Mouse (Mus musculus): ENCODE results near the gene Hoxa6. TPM values are rescaled to one million over a fixed set of nuclear protein-coding genes. Genes with fewer than 3 reads are reported as not detected.

Hoxa6 gene
- polyA plus RNA-seq, 1 experiment, result not detected

GRCm38 (mm10) chr6:52190410-52190809 lies 18.1 kb downstream of the Hoxa6 start:
- TF ChIP-seq POLR2A (IDR thresholded peaks at IDR 0.05; ENCODE audit: borderline replicate concordance, low read depth, low read length), result no peak
- TF ChIP-seq CTCF (IDR thresholded peaks at IDR 0.05; ENCODE audit: low read depth, low read length), result no peak
- H3K4me1 ChIP-seq (ENCODE audit: control insufficient read depth, insufficient read depth, low read length), result peaks cover 5% of the 10 kb centered on the region
- H3K27ac ChIP-seq (ENCODE audit: insufficient read depth, low read depth, low read length), result no peak overlapping the region
- H3K4me3 ChIP-seq (ENCODE audit: insufficient read depth, low read length), result no peak overlapping the region

- Histone ChIP-seq H3K4me1 (ENCODE audit: control insufficient read depth, insufficient read depth, low read length) (peaks cover 5% of the 10 kb centered on the region), H3K27ac (ENCODE audit: insufficient read depth, low read depth, low read length) (no peak overlapping the region), H3K4me3 (ENCODE audit: insufficient read depth, low read length) (no peak overlapping the region)
- TF ChIP-seq POLR2A (IDR thresholded peaks at IDR 0.05; ENCODE audit: borderline replicate concordance, low read depth, low read length) (no peak), CTCF (IDR thresholded peaks at IDR 0.05; ENCODE audit: low read depth, low read length) (no peak)
These were observed 18.6 kb downstream of the Hoxa6 start for GRCm38 (mm10) chr6:52189909-52190308.

GRCm38 (mm10) chr6:52189172-52189591 lies 19.3 kb downstream of the Hoxa6 start:
- no peak overlapping the region for H3K4me3 ChIP-seq (ENCODE audit: insufficient read depth, low read length)
- no peak for TF ChIP-seq CTCF (IDR thresholded peaks at IDR 0.05; ENCODE audit: low read depth, low read length)
- peaks cover 5% of the 10 kb centered on the region for H3K4me1 ChIP-seq (ENCODE audit: control insufficient read depth, insufficient read depth, low read length)
- no peak overlapping the region for H3K27ac ChIP-seq (ENCODE audit: insufficient read depth, low read depth, low read length)

DNA sequence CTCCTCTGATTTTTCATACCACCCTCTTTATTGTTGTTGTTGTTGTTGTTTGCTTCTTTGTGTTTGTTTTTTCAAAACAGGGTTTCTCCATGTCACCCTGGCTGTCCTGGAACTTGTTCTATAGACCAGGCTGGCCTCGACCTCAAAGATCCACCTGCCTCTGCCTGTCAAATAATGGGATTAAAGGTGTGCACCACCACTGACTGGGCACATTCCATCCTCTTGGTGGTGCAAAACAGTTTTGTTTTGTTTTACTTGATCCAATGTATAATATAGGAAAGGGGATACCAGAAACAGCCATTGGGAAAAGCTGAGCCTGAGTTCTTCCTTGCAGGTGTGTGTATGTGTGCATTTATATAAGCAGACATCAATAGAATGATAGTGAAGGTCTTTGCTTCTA lies 22.0 kb downstream of the Hoxa6 start:
- TF ChIP-seq POLR2A (IDR thresholded peaks at IDR 0.05; ENCODE audit: borderline replicate concordance, low read depth, low read length) (no peak), CTCF (IDR thresholded peaks at IDR 0.05; ENCODE audit: low read depth, low read length) (no peak)
- H3K4me3 ChIP-seq (ENCODE audit: insufficient read depth, low read length), result no peak overlapping the region
- no peaks in the 10 kb centered on the region for H3K4me1 ChIP-seq (ENCODE audit: control insufficient read depth, insufficient read depth, low read length)
- no peak overlapping the region for H3K27ac ChIP-seq (ENCODE audit: insufficient read depth, low read depth, low read length)

- TF ChIP-seq POLR2A (IDR thresholded peaks at IDR 0.05; ENCODE audit: borderline replicate concordance, low read depth, low read length), result no peak
- TF ChIP-seq CTCF (IDR thresholded peaks at IDR 0.05; ENCODE audit: low read depth, low read length), result no peak
- Histone ChIP-seq H3K4me1 (ENCODE audit: control insufficient read depth, insufficient read depth, low read length) (no peaks in the 10 kb centered on the region), H3K27ac (ENCODE audit: insufficient read depth, low read depth, low read length) (no peak overlapping the region), H3K4me3 (ENCODE audit: insufficient read depth, low read length) (no peak overlapping the region)
These were observed 22.7 kb downstream of the Hoxa6 start for GRCm38 (mm10) chr6:52185834-52186233.

GRCm38 (mm10) chr6:52185222-52185621 lies 23.3 kb downstream of the Hoxa6 start:
- H3K27ac ChIP-seq (ENCODE audit: insufficient read depth, low read depth, low read length), result no peak overlapping the region
- H3K4me1 ChIP-seq (ENCODE audit: control insufficient read depth, insufficient read depth, low read length), result no peaks in the 10 kb centered on the region
- H3K4me3 ChIP-seq (ENCODE audit: insufficient read depth, low read length), result no peak overlapping the region
- no peak for TF ChIP-seq POLR2A (IDR thresholded peaks at IDR 0.05; ENCODE audit: borderline replicate concordance, low read depth, low read length)
- TF ChIP-seq CTCF (IDR thresholded peaks at IDR 0.05; ENCODE audit: low read depth, low read length), result no peak

DNA sequence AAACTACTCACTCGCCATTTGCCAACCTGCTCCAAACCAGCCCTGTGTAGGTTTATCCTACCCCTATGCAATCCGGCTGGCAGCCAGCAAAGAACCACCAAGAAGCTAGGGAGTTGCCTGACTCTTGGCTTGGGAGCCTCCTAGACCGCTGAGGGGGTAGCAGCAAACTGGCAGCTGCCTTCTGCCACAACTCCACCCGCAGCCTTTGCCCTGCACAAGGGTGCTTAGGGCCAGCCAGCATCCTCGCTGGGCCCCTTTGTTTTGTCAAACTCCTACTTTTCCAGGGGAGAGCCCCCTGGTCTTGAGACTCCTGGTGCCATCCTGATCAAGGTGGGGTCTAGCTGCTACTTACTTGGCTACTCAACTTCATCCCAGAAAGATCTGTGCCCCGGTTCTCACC lies 23.9 kb downstream of the Hoxa6 start:
- Histone ChIP-seq H3K4me1 (ENCODE audit: control insufficient read depth, insufficient read depth, low read length) (no peaks in the 10 kb centered on the region), H3K27ac (ENCODE audit: insufficient read depth, low read depth, low read length) (no peak overlapping the region), H3K4me3 (ENCODE audit: insufficient read depth, low read length) (no peak overlapping the region)
- no peak for TF ChIP-seq CTCF (IDR thresholded peaks at IDR 0.05; ENCODE audit: low read depth, low read length)
- no peak for TF ChIP-seq POLR2A (IDR thresholded peaks at IDR 0.05; ENCODE audit: borderline replicate concordance, low read depth, low read length)

DNA sequence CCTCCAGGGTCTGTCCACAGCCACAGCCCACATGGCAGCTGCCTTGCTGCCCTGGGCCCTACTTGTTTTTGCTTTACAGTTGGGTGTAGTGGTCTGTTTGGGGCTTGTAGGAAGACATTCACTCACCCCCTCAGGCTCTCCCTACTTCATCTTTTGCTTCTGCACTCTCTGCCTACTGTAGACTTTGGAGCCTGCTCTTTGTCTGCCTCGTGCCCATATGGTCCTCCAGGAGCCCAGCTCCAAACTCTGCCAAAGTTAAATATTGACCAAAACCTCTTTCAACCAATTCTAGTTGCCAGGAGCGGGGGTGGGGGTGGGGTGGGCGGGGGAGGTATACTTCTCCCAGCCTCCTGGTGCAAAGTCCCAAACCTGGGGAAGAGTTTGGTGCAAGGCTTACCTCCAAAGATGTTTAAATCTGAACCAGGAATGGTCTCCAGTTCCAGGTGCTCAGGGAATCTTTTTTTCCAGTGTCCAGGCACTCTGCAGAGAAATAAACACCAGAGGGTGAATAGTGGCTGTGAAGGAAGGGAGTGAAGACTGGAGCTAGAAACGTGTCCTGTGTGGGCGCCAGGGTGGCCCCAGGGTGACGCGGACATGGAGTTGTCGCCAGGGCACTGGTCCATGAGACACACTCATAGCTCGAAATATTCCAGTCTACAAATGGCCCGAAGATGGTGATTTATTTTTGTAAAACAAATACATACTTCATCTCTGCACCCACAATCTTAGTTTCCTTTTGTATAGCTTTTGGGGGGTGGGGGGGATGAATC lies 25.0 kb downstream of the Hoxa6 start:
- TF ChIP-seq POLR2A (IDR thresholded peaks at IDR 0.05; ENCODE audit: borderline replicate concordance, low read depth, low read length), result no peak
- TF ChIP-seq CTCF (IDR thresholded peaks at IDR 0.05; ENCODE audit: low read depth, low read length), result no peak
- H3K4me3 ChIP-seq (ENCODE audit: insufficient read depth, low read length), result no peak overlapping the region
- no peak overlapping the region for H3K27ac ChIP-seq (ENCODE audit: insufficient read depth, low read depth, low read length)
- H3K4me1 ChIP-seq (ENCODE audit: control insufficient read depth, insufficient read depth, low read length), result no peaks in the 10 kb centered on the region

GRCm38 (mm10) chr6:52182793-52183192 lies 25.7 kb downstream of the Hoxa6 start:
- Histone ChIP-seq H3K4me3 (ENCODE audit: insufficient read depth, low read length) (no peak overlapping the region), H3K4me1 (ENCODE audit: control insufficient read depth, insufficient read depth, low read length) (no peaks in the 10 kb centered on the region), H3K27ac (ENCODE audit: insufficient read depth, low read depth, low read length) (no peak overlapping the region)
- TF ChIP-seq POLR2A (IDR thresholded peaks at IDR 0.05; ENCODE audit: borderline replicate concordance, low read depth, low read length) (no peak), CTCF (IDR thresholded peaks at IDR 0.05; ENCODE audit: low read depth, low read length) (no peak)

GRCm38 (mm10) chr6:52182030-52182429 lies 26.5 kb downstream of the Hoxa6 start:
- Histone ChIP-seq H3K27ac (ENCODE audit: insufficient read depth, low read depth, low read length) (no peak overlapping the region), H3K4me3 (ENCODE audit: insufficient read depth, low read length) (no peak overlapping the region), H3K4me1 (ENCODE audit: control insufficient read depth, insufficient read depth, low read length) (no peaks in the 10 kb centered on the region)
- no peak for TF ChIP-seq POLR2A (IDR thresholded peaks at IDR 0.05; ENCODE audit: borderline replicate concordance, low read depth, low read length)
- no peak for TF ChIP-seq CTCF (IDR thresholded peaks at IDR 0.05; ENCODE audit: low read depth, low read length)

Measured in bone marrow macrophage, adult 2 months (primary cell).